Mouse (Mus musculus) bone marrow macrophage, adult 2 months (primary cell): ENCODE measurements around the gene Ripply1. TPM values are rescaled to one million over a fixed set of nuclear protein-coding genes. Genes with fewer than 3 reads are reported as not detected.

ENCODE experiments used
- H3K27ac ChIP-seq: 2 replicates; pipeline ENCODE4 v1.5.1; 2012; ENCODE audit warnings: low read depth, low read length; ENCODE audit not compliant: insufficient read depth
- H3K4me1 ChIP-seq: 2 replicates; pipeline ENCODE4 v1.6.1; 2012; ENCODE audit warnings: low read length; ENCODE audit not compliant: control insufficient read depth, insufficient read depth
- H3K4me3 ChIP-seq: 2 replicates; pipeline ENCODE4 v1.5.1; 2012; ENCODE audit warnings: mild to moderate bottlenecking, low read length, moderate library complexity; ENCODE audit not compliant: insufficient read depth
- CTCF ChIP-seq: IDR thresholded peaks from 2 replicates; pipeline ENCODE4 v1.5.1; 2012; ENCODE audit warnings: low read depth, mild to moderate bottlenecking, low read length, moderate library complexity
- POLR2A ChIP-seq: IDR thresholded peaks from 2 replicates; pipeline ENCODE4 v1.6.1; 2012; ENCODE audit warnings: mild to moderate bottlenecking, low read depth, low read length, borderline replicate concordance
- polyA plus RNA-seq: library from polyadenylated mRNA; stranded (reverse); fragments of >200 nt; gene quantifications from 2 replicates; pipeline ENCODE4 v1.2.4, GENCODE M21; 2012; ENCODE audit not compliant: missing spikeins, insufficient read depth, insufficient read length

The Ripply1 gene
- polyA plus RNA-seq, 1 experiment, result not detected

GRCm38 (mm10) chrX:139808085-139808484 lies 25.9 kb upstream of the Ripply1 start:
- H3K27ac ChIP-seq, result no peak overlapping the region
- TF ChIP-seq CTCF (no peak), POLR2A (no peak)
- 0 out of 2 replicates have a peak, but pooled peaks cover 2% of the 10 kb centered on the region for H3K4me1 ChIP-seq
- no peak overlapping the region for H3K4me3 ChIP-seq

GRCm38 (mm10) chrX:139807391-139807790 lies 25.2 kb upstream of the Ripply1 start:
- no peak overlapping the region for H3K4me3 ChIP-seq
- H3K4me1 ChIP-seq, result no peaks in the 10 kb centered on the region
- TF ChIP-seq POLR2A, result no peak
- TF ChIP-seq CTCF, result no peak
- H3K27ac ChIP-seq, result no peak overlapping the region

DNA sequence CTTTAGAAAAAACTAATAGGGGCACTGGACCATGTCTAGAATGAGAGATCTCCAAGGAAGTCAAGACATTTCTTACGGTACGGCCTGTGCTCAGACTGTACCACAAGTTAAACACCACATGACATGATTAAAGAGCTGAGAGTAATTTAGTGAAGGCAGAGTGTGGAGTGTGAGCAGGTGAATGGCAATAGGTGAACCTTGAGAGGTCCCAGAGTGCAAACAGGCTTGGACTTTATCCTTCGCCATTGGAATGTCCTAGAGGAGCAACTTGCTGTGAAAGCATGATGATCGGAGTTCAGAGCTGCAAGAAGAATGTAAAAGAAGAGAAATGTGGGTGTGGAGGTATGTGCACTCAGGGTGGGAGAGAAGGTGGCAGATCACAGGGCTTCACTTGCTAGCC lies 23.8 kb upstream of the Ripply1 start:
- Histone ChIP-seq H3K27ac (no peak overlapping the region), H3K4me3 (no peak overlapping the region)

GRCm38 (mm10) chrX:139803028-139803427 lies 20.9 kb upstream of the Ripply1 start:
- H3K27ac ChIP-seq, result no peak overlapping the region
- H3K4me1 ChIP-seq, result no peaks in the 10 kb centered on the region
- TF ChIP-seq POLR2A, result no peak
- no peak for TF ChIP-seq CTCF
- no peak overlapping the region for H3K4me3 ChIP-seq

More for the DNA sequence above, 23.8 kb upstream of the Ripply1 start:
- no peaks in the 10 kb centered on the region for H3K4me1 ChIP-seq
- no peak for TF ChIP-seq POLR2A
- TF ChIP-seq CTCF, result no peak

DNA sequence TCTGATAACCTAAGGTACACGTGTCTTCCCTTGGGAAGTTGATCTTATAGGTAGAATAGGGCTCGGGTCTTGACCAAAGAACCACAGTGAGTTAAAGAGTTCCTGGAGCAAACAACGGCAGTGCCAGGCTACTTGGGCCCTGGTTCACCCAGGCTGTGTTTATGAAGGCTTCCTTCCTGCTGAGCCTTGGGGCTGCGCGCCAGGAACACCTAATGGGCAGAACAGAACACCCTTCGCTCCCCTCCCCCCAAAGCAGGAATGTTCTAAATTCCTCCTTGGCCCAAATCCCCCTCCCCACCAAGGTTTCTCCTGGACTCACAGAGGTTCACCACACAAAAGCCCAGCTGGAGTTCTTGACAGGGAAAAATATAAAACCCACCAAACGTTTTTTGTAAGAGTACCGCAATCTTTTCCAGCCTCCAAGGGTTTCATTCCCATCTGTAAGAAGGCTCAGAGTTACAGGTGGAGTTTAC lies 18.3 kb upstream of the Ripply1 start, which contains the start of gene Cldn2:
TSS of gene Cldn2 (plus strand) at position 423 of the 473 bp plus-strand sequence.
- Histone ChIP-seq H3K4me3 (no peak within 1 kb of the TSS), H3K4me1 (no peaks in the 10 kb centered on the region), H3K27ac (no peak within 1 kb of the TSS)
- TF ChIP-seq CTCF, result no peak

DNA sequence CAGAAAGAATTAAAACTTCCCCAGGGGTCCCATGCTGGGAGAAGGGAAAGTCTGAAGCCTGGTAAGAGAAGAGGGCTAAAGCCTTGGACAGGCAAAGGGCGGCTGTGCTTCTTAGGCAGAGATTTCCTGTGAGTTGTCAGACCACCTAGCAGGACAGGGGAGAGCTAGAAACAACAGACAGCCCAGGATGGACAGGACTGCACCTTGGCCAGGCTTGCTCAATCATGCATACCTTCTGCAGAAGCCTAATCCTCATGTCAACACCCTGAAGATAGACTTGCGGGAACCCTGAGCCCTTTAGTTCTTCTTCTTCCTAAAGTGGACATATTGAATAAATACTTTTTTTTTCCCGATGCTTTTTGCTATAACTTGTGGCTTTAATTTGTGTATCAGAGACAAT lies 17.8 kb upstream of the Ripply1 start:
- no peak for TF ChIP-seq POLR2A
- no peak for TF ChIP-seq CTCF
- Histone ChIP-seq H3K27ac (no peak overlapping the region), H3K4me3 (no peak overlapping the region), H3K4me1 (no peaks in the 10 kb centered on the region)

- Histone ChIP-seq H3K27ac (no peak overlapping the region), H3K4me1 (no peaks in the 10 kb centered on the region), H3K4me3 (no peak overlapping the region)
- TF ChIP-seq POLR2A (no peak), CTCF (no peak)
These were observed 15.7 kb upstream of the Ripply1 start for GRCm38 (mm10) chrX:139797875-139798274.

- TF ChIP-seq CTCF (no peak), POLR2A (no peak)
- Histone ChIP-seq H3K4me1 (no peaks in the 10 kb centered on the region), H3K4me3 (no peak overlapping the region; the same call in 1 of the 2 replicates), H3K27ac (no peak overlapping the region)
These were observed 13.9 kb upstream of the Ripply1 start for GRCm38 (mm10) chrX:139796037-139796436.

DNA sequence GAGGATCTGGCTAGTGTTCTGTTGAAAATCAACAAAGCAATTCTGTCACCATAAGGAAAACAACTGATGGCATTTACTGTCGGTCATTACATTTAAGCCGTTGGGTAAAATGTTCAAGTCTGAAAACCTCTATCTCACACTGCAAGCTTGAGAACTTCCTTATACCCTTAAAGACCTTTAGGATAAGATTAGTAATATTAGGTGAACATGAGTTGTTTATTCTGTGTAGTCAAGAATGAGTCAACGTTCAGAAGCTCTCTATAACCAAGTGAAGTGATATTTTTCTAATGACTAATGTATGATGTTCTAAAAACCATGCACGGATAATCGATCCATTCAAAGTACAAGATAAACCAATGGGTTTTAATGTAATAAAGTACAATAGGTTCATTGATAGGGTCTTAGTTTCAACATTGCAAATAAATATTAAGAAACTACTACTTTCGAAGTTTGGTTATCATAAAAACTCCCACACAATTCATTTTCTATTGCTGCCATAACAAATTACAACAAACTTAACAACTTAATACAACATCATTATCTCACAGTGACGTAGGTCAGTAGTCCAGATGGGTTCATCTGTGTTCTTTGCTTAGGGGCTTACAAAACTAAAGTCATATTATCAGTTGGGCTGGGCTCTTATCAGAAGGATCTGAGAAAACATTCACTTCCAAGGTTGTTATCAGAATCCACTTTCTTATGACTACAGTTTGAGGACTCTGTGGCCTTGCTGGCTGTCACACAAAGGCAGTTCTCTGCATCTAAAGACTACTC lies 12.1 kb upstream of the Ripply1 start:
- TF ChIP-seq CTCF, result no peak
- no peak for TF ChIP-seq POLR2A
- no peak overlapping the region for H3K4me3 ChIP-seq
- no peak overlapping the region for H3K27ac ChIP-seq
- H3K4me1 ChIP-seq, result no peaks in the 10 kb centered on the region

DNA sequence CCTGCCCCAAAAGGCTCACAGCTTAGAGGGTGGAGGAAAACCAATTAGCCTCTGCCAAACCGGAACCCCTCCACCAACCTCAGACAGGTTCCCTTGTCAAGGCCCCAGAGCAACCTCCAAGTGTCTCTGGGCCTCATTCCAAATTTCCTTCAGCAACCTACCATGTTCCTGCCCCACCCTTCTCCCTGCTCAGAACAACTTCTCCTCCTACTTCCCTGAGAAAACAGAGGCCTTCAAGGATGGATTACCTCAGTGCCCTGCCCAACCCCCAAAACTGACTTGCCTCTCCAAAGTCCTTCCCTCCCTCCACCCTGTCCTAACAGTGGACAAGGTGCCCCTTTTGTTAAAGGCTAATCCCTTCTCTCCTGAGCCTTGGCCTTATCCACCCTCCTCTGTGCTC lies 3.6 kb upstream of the Ripply1 start:
- no peaks in the 10 kb centered on the region for H3K4me1 ChIP-seq
- H3K27ac ChIP-seq, result no peak overlapping the region
- no peak overlapping the region for H3K4me3 ChIP-seq
- TF ChIP-seq CTCF (no peak), POLR2A (no peak)
